Comparison of ENCODE assay signal across 27 mouse cellular contexts in the genomic region with DNA sequence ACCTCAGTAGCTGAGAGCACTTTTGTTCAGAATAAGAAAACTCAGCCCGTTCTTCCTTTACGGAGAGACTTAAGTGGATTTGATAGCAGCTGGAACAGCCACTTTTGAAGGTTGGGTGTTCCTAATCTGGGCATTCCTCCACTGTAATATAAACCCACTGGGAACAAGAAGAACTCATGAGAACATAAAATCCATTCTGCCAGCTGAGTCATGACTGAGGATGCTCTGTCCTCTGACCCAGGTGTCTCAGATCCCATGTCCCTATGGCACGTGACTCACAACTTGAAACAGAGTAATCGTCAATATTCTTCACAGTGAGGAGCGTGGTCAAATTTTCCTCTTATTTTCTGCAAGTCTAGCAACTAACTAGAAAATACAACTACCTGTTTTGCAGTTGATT.
"Had no signal": no experiment of that assay in that cellular context is flagged by ENCODE, and none has a peak within 500 bp of the region (broad histone marks: within the 10 kb centered on the region; RNA-seq: fewer than 3 reads in every experiment).

No protein-coding gene starts in this region.

- H3K9me3 ChIP-seq: embryonic facial prominence, embryonic 10.5 days; embryonic facial prominence, embryonic 12.5 days; embryonic facial prominence, embryonic 13.5 days; embryonic facial prominence, embryonic 15.5 days; forebrain, embryonic 10.5 days; forebrain, embryonic 12.5 days; forebrain, embryonic 13.5 days; forebrain, embryonic 15.5 days had no signal

- DNase-seq: cerebellum, adult 2 months; cerebellum, adult 8-10 months; cerebellum, adult 9-10 months; cerebellum, adult 9-11 months; cerebellum, postnatal 14 days; cerebellum, postnatal 25 days; cerebellum, postnatal 36 days; embryo, embryonic 11 days; forebrain, postnatal 0 days; gastrocnemius, adult 2 months; gastrocnemius, postnatal 14 days; gastrocnemius, postnatal 25 days; gastrocnemius, postnatal 36 days; heart, adult 11 months; heart, adult 18-20 months; heart, adult 2 months had no signal

- H3K4me3 ChIP-seq: embryonic facial prominence, embryonic 10.5 days; embryonic facial prominence, embryonic 12.5 days; embryonic facial prominence, embryonic 13.5 days; embryonic facial prominence, embryonic 15.5 days; erythroblast, embryonic 14.5 days; forebrain, embryonic 10.5 days; forebrain, embryonic 12.5 days; forebrain, embryonic 13.5 days; forebrain, embryonic 15.5 days; gastrocnemius, adult 2 months; heart, adult 2 months had no signal

- H3K9ac ChIP-seq: embryonic facial prominence, embryonic 12.5 days; embryonic facial prominence, embryonic 13.5 days; embryonic facial prominence, embryonic 15.5 days; forebrain, embryonic 12.5 days; forebrain, embryonic 13.5 days; forebrain, embryonic 15.5 days; forebrain, postnatal 0 days had no signal

- H3K4me1 ChIP-seq: embryonic facial prominence, embryonic 10.5 days; embryonic facial prominence, embryonic 12.5 days; embryonic facial prominence, embryonic 13.5 days; embryonic facial prominence, embryonic 15.5 days; forebrain, embryonic 10.5 days; forebrain, embryonic 12.5 days; forebrain, embryonic 13.5 days; forebrain, embryonic 15.5 days had no signal

- H3K36me3 ChIP-seq: embryonic facial prominence, embryonic 10.5 days; embryonic facial prominence, embryonic 12.5 days; embryonic facial prominence, embryonic 13.5 days; embryonic facial prominence, embryonic 15.5 days; forebrain, embryonic 10.5 days; forebrain, embryonic 12.5 days; forebrain, embryonic 15.5 days had no signal

- H3K27ac ChIP-seq: embryonic facial prominence, embryonic 10.5 days; embryonic facial prominence, embryonic 12.5 days; embryonic facial prominence, embryonic 13.5 days; embryonic facial prominence, embryonic 15.5 days; forebrain, embryonic 10.5 days; forebrain, embryonic 12.5 days; forebrain, embryonic 13.5 days; forebrain, embryonic 15.5 days; gastrocnemius, adult 2 months; heart, adult 2 months had no signal

- ATAC-seq: forebrain, embryonic 13.5 days; forebrain, embryonic 14.5 days; forebrain, embryonic 15.5 days; forebrain, embryonic 16.5 days; forebrain, postnatal 0 days had no signal

- H3K4me2 ChIP-seq: embryonic facial prominence, embryonic 12.5 days; embryonic facial prominence, embryonic 13.5 days; embryonic facial prominence, embryonic 15.5 days; forebrain, embryonic 12.5 days; forebrain, embryonic 13.5 days; forebrain, embryonic 15.5 days had no signal

- H3K27me3 ChIP-seq: embryonic facial prominence, embryonic 12.5 days; embryonic facial prominence, embryonic 13.5 days; embryonic facial prominence, embryonic 15.5 days; forebrain, embryonic 12.5 days; forebrain, embryonic 13.5 days; forebrain, embryonic 15.5 days had no signal
